Mouse (Mus musculus) lung, adult 2 months (tissue): ENCODE results near the gene Smc1b. TPM values are rescaled to one million over a fixed set of nuclear protein-coding genes. Genes with fewer than 3 reads are reported as not detected.
"Not testable (repeated sequence)": the region's sequence is repeated elsewhere in the genome, so short reads cannot be mapped to it uniquely, and the experiment has no call there.

Source experiments
- DNase-seq: peaks from one replicate; pipeline ENCODE4 v3.0.0; 2022
- H3K4me1 ChIP-seq: fragments of 200-500 bp; 2 replicates; pipeline ENCODE4 v1.6.1; 2011; ENCODE audit warnings: low read length; ENCODE audit not compliant: control insufficient read depth, insufficient read depth
- H3K4me3 ChIP-seq: fragments of 200-500 bp; replicated peaks from 2 replicates; pipeline ENCODE3; 2011; ENCODE audit warnings: low read depth, mild to moderate bottlenecking, control low read depth, low read length; ENCODE audit errors: extremely low read depth
- CTCF ChIP-seq: fragments of 200-500 bp; IDR thresholded peaks from 2 replicates; pipeline ENCODE4 v1.5.1; 2011; ENCODE audit warnings: mild to moderate bottlenecking, low read length, control low read depth; ENCODE audit not compliant: insufficient read depth
- POLR2A ChIP-seq: fragments of 200-500 bp; IDR thresholded peaks from 2 replicates; pipeline ENCODE4 v1.6.1; 2011; ENCODE audit warnings: low read depth, mild to moderate bottlenecking, control low read depth, low read length, borderline replicate concordance; ENCODE audit errors: extremely low read depth
- WGBS: fragments of 180-500 bp; shearing (Covaris S2); methylation state at CpG from one replicate; pipeline ENCODE4 v1.1.7; 2018; 5-methylcytosine and 5-hydroxymethylcytosine counted together
- polyA plus RNA-seq: library from polyadenylated mRNA; depleted of rRNA; stranded (reverse); fragments of >200 nt; gene quantifications from 2 replicates; pipeline ENCODE4 v1.2.3, GENCODE M21; 2012; rRNA removed

The Smc1b gene
- polyA plus RNA-seq, 1 experiment = not detected

- no peaks in the 10 kb centered on the region; the same call in 1 of the 2 replicates for H3K4me1 ChIP-seq
- WGBS = 54% methylated on average over 3 of the region's 3 CpGs
- no peak overlapping the region for H3K4me3 ChIP-seq
- DNase-seq = no peak
- TF ChIP-seq CTCF (no peak), POLR2A (no peak)
Observed at GRCm38 (mm10) chr15:85031866-85032265, 99.9 kb downstream of the Smc1b start.

GRCm38 (mm10) chr15:85030643-85031042 is 101.1 kb downstream of the Smc1b start:
- not testable (repeated sequence) for H3K4me3 ChIP-seq, DNase-seq, H3K4me1 ChIP-seq
- 33% methylated on average over 1 of the region's 1 CpGs for WGBS

GRCm38 (mm10) chr15:85028648-85029047 is 103.1 kb downstream of the Smc1b start, which contains the start of gene Fam118a:
Fam118a (plus strand) TSS chr15:85028948.
- WGBS = 34% methylated on average over 1 of the region's 1 CpGs
- DNase-seq, H3K4me3 ChIP-seq, H3K4me1 ChIP-seq: not testable (repeated sequence)

GRCm38 (mm10) chr15:85027740-85028139 is 104.0 kb downstream of the Smc1b start:
- no peak for DNase-seq
- H3K4me1 ChIP-seq = no peaks in the 10 kb centered on the region
- no peak overlapping the region for H3K4me3 ChIP-seq
- no peak for TF ChIP-seq CTCF
- TF ChIP-seq POLR2A = no peak
- WGBS = 59% methylated on average over 4 of the region's 4 CpGs

- Histone ChIP-seq H3K4me3 (no peak overlapping the region), H3K4me1 (no peaks in the 10 kb centered on the region)
- 70% methylated on average over 4 of the region's 4 CpGs for WGBS
- TF ChIP-seq POLR2A (no peak), CTCF (no peak)
- no peak for DNase-seq
Observed at GRCm38 (mm10) chr15:85026197-85026596, 105.6 kb downstream of the Smc1b start.

- H3K4me1 ChIP-seq = no peaks in the 10 kb centered on the region
- DNase-seq = no peak
- no peak overlapping the region for H3K4me3 ChIP-seq
- TF ChIP-seq CTCF (no peak), POLR2A (no peak)
- 52% methylated on average over 4 of the region's 4 CpGs for WGBS
Observed at GRCm38 (mm10) chr15:85022211-85022610, 109.6 kb downstream of the Smc1b start.

GRCm38 (mm10) chr15:85016951-85017664 is 114.7 kb downstream of the Smc1b start, which contains the start of gene Upk3a:
Upk3a (plus strand) TSS chr15:85017141.
- TF ChIP-seq CTCF (no peak), POLR2A (no peak)
- 13% methylated on average over 21 of the region's 21 CpGs for WGBS
- H3K4me1 ChIP-seq = peaks cover under 1% of the 10 kb centered on the region; the same call in 1 of the 2 replicates
- peak; percentile 56 for DNase-seq
- H3K4me3 ChIP-seq = no peak within 1 kb of the TSS

- Histone ChIP-seq H3K4me3 (no peak overlapping the region), H3K4me1 (peaks cover 3% of the 10 kb centered on the region; the same call in 1 of the 2 replicates)
- no peak for DNase-seq
- TF ChIP-seq POLR2A (no peak), CTCF (no peak)
- WGBS = 57% methylated on average over 11 of the region's 11 CpGs
Observed at GRCm38 (mm10) chr15:85015771-85016170, 116.0 kb downstream of the Smc1b start.

Other genes starting within 250 kb of the Smc1b start
- 0.07 and 0.20 TPM in 2 replicates for gene Gm29666, start 211.9 kb downstream of the Smc1b start, polyA plus RNA-seq
- gene Nup50, start 208.6 kb downstream of the Smc1b start, polyA plus RNA-seq = 5.6 and 6.8 TPM in 2 replicates
- gene 5031439G07Rik, start 143.4 kb downstream of the Smc1b start, polyA plus RNA-seq = 17.1 and 23.2 TPM in 2 replicates
- gene Upk3a, start 114.8 kb downstream of the Smc1b start, polyA plus RNA-seq = 2.0 and 3.0 TPM in 2 replicates
- gene Fam118a, start 103.0 kb downstream of the Smc1b start, polyA plus RNA-seq = 6.7 and 7.0 TPM in 2 replicates
- gene Ribc2, start 114 bp upstream of the Smc1b start, polyA plus RNA-seq = 0.37 and 0.43 TPM in 2 replicates
- 116 and 137 TPM in 2 replicates for gene Fbln1, start 74.0 kb upstream of the Smc1b start, polyA plus RNA-seq
- gene Atxn10, start 204.3 kb upstream of the Smc1b start, polyA plus RNA-seq = 116 and 131 TPM in 2 replicates